Mouse (Mus musculus): ENCODE data around the gene Dock1. TPM values are rescaled to one million over a fixed set of nuclear protein-coding genes. Genes with fewer than 3 reads are reported as not detected.

Dock1 gene
- total and polyA plus RNA-seq, 2 experiments from 2014 or later: 8.0 to 15.2 TPM

- WGBS: 85% methylated on average over 1 of the region's 1 CpGs
- no peak overlapping the region for H3K4me3 ChIP-seq (ENCODE audit: low read length)
- H3K4me2 ChIP-seq (ENCODE audit: low read depth, low read length): no peak overlapping the region
- DNase-seq (ENCODE audit: low spot score): no peak
- H3K27ac ChIP-seq: no peak overlapping the region
- no peak for TF ChIP-seq CTCF (IDR thresholded peaks at IDR 0.05; ENCODE audit: low read depth)
- H3K36me3 ChIP-seq (ENCODE audit: insufficient read depth, low read length): no peaks in the 10 kb centered on the region
- H3K27me3 ChIP-seq (ENCODE audit: insufficient read depth, low read length): no peaks in the 10 kb centered on the region
- H3K9me3 ChIP-seq (ENCODE audit: low read length): no peaks in the 10 kb centered on the region
- H3K9ac ChIP-seq (replicated peaks; ENCODE audit: low read length): no peak overlapping the region
- no peak for ATAC-seq
- H3K4me1 ChIP-seq (ENCODE audit: insufficient read depth, low read length): no peaks in the 10 kb centered on the region
These were observed 439.9 kb downstream of the Dock1 start for GRCm38 (mm10) chr7:135110307-135110706.

- ATAC-seq: no peak
- Histone ChIP-seq H3K4me2 (ENCODE audit: low read depth, low read length) (no peak overlapping the region), H3K9me3 (ENCODE audit: low read length) (no peaks in the 10 kb centered on the region), H3K4me1 (ENCODE audit: insufficient read depth, low read length) (no peaks in the 10 kb centered on the region), H3K27me3 (ENCODE audit: insufficient read depth, low read length) (no peaks in the 10 kb centered on the region), H3K27ac (no peak overlapping the region), H3K4me3 (ENCODE audit: low read length) (no peak overlapping the region), H3K9ac (replicated peaks; ENCODE audit: low read length) (no peak overlapping the region), H3K36me3 (ENCODE audit: insufficient read depth, low read length) (no peaks in the 10 kb centered on the region)
- DNase-seq (ENCODE audit: low spot score): no peak
- 91% methylated on average over 10 of the region's 10 CpGs for WGBS
- no peak for TF ChIP-seq CTCF (IDR thresholded peaks at IDR 0.05; ENCODE audit: low read depth)
These were observed 455.0 kb downstream of the Dock1 start for GRCm38 (mm10) chr7:135125296-135126065.

GRCm38 (mm10) chr7:135132461-135132860, 462.0 kb downstream of the Dock1 start:
- H3K4me1 ChIP-seq (ENCODE audit: insufficient read depth, low read length): 0 out of 2 replicates have a peak, but pooled peaks cover 4% of the 10 kb centered on the region
- WGBS: 64% methylated on average over 4 of the region's 4 CpGs
- no peaks in the 10 kb centered on the region for H3K36me3 ChIP-seq (ENCODE audit: insufficient read depth, low read length)
- H3K27ac ChIP-seq: no peak overlapping the region
- H3K4me3 ChIP-seq (ENCODE audit: low read length): no peak overlapping the region
- ATAC-seq (no peak), DNase-seq (ENCODE audit: low spot score) (peak; percentile 31)
- no peaks in the 10 kb centered on the region for H3K27me3 ChIP-seq (ENCODE audit: insufficient read depth, low read length)
- H3K9me3 ChIP-seq (ENCODE audit: low read length): no peaks in the 10 kb centered on the region
- TF ChIP-seq CTCF (IDR thresholded peaks at IDR 0.05; ENCODE audit: low read depth): no peak
- no peak overlapping the region for H3K9ac ChIP-seq (replicated peaks; ENCODE audit: low read length)
- H3K4me2 ChIP-seq (ENCODE audit: low read depth, low read length): no peak overlapping the region

- Histone ChIP-seq H3K9me3 (ENCODE audit: low read length) (no peaks in the 10 kb centered on the region), H3K27ac (no peak overlapping the region), H3K9ac (replicated peaks; ENCODE audit: low read length) (no peak overlapping the region), H3K4me2 (ENCODE audit: low read depth, low read length) (no peak overlapping the region), H3K36me3 (ENCODE audit: insufficient read depth, low read length) (no peaks in the 10 kb centered on the region), H3K4me1 (ENCODE audit: insufficient read depth, low read length) (peaks cover 4% of the 10 kb centered on the region; the same call in 1 of the 2 replicates), H3K4me3 (ENCODE audit: low read length) (no peak overlapping the region), H3K27me3 (ENCODE audit: insufficient read depth, low read length) (no peaks in the 10 kb centered on the region)
- peak; percentile 6 for DNase-seq (ENCODE audit: low spot score)
- 39% methylated on average over 12 of the region's 12 CpGs for WGBS
- TF ChIP-seq CTCF (IDR thresholded peaks at IDR 0.05; ENCODE audit: low read depth): no peak
- no peak for ATAC-seq
These were observed 464.2 kb downstream of the Dock1 start for GRCm38 (mm10) chr7:135134619-135135018.

GRCm38 (mm10) chr7:135139153-135139612, 468.7 kb downstream of the Dock1 start:
- Histone ChIP-seq H3K4me2 (ENCODE audit: low read depth, low read length) (no peak overlapping the region), H3K9ac (replicated peaks; ENCODE audit: low read length) (no peak overlapping the region), H3K4me3 (ENCODE audit: low read length) (no peak overlapping the region), H3K27ac (peak overlapping the region; percentile 32; the same call in 1 of the 2 replicates), H3K4me1 (ENCODE audit: insufficient read depth, low read length) (peaks cover 4% of the 10 kb centered on the region; the same call in 1 of the 2 replicates), H3K9me3 (ENCODE audit: low read length) (no peaks in the 10 kb centered on the region), H3K27me3 (ENCODE audit: insufficient read depth, low read length) (no peaks in the 10 kb centered on the region), H3K36me3 (ENCODE audit: insufficient read depth, low read length) (no peaks in the 10 kb centered on the region)
- TF ChIP-seq CTCF (IDR thresholded peaks at IDR 0.05; ENCODE audit: low read depth): no peak
- ATAC-seq: peak; percentile 40
- 12% methylated on average over 5 of the region's 5 CpGs for WGBS
- DNase-seq (ENCODE audit: low spot score): peak; percentile 39

- Histone ChIP-seq H3K27me3 (ENCODE audit: insufficient read depth, low read length) (no peaks in the 10 kb centered on the region), H3K9ac (replicated peaks; ENCODE audit: low read length) (no peak overlapping the region), H3K4me2 (ENCODE audit: low read depth, low read length) (no peak overlapping the region), H3K4me1 (ENCODE audit: insufficient read depth, low read length) (no peaks in the 10 kb centered on the region), H3K36me3 (ENCODE audit: insufficient read depth, low read length) (no peaks in the 10 kb centered on the region), H3K27ac (no peak overlapping the region), H3K9me3 (ENCODE audit: low read length) (no peaks in the 10 kb centered on the region), H3K4me3 (ENCODE audit: low read length) (no peak overlapping the region)
- no peak for ATAC-seq
- TF ChIP-seq CTCF (IDR thresholded peaks at IDR 0.05; ENCODE audit: low read depth): no peak
- WGBS: 76% methylated on average over 4 of the region's 4 CpGs
- DNase-seq (ENCODE audit: low spot score): no peak
These were observed 474.3 kb downstream of the Dock1 start for GRCm38 (mm10) chr7:135144731-135145130.

- Histone ChIP-seq H3K36me3 (ENCODE audit: insufficient read depth, low read length) (no peaks in the 10 kb centered on the region), H3K4me1 (ENCODE audit: insufficient read depth, low read length) (no peaks in the 10 kb centered on the region), H3K4me3 (ENCODE audit: low read length) (no peak overlapping the region), H3K27ac (no peak overlapping the region), H3K9ac (replicated peaks; ENCODE audit: low read length) (no peak overlapping the region), H3K27me3 (ENCODE audit: insufficient read depth, low read length) (no peaks in the 10 kb centered on the region), H3K4me2 (ENCODE audit: low read depth, low read length) (no peak overlapping the region), H3K9me3 (ENCODE audit: low read length) (no peaks in the 10 kb centered on the region)
- ATAC-seq (no peak), DNase-seq (ENCODE audit: low spot score) (no peak)
- no peak for TF ChIP-seq CTCF (IDR thresholded peaks at IDR 0.05; ENCODE audit: low read depth)
- 87% methylated on average over 2 of the region's 2 CpGs for WGBS
These were observed 480.5 kb downstream of the Dock1 start for GRCm38 (mm10) chr7:135150926-135151325.

Data from hindbrain, postnatal 0 days (tissue).